10 mouse cellular contexts compared by ENCODE assay signal in the genomic region with DNA sequence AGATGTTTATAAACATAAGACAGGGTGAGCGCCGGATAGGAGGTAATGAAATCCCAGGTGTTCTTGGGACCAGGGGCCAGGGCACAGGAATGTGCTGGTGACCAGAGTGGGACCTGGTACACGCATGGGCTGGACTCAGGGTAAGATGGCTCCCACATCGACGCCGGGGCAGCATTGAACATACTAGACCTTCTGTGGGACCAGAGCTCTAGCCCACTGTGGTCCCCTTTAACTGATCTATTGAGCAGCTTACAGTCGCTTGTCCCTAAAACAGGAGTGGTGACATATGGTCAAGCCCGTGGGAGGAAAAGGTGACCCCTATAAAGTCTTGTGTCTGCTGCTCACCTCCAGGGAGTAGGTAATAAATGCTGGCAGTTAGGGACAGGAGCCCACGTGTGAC.
A peak's percentile ranks its signal among the peaks of the same experiment; 100 is the strongest.
DNase-seq lines count a peak whose midpoint lies in the region; ATAC-seq and TF ChIP-seq lines count a peak whose summit lies in the region.
"Had no signal": no experiment of that assay in that cellular context is flagged by ENCODE, and none has a peak within 500 bp of the region (broad histone marks: within the 10 kb centered on the region; RNA-seq: fewer than 3 reads in every experiment).

No protein-coding gene starts in this region.

- H3K36me3 ChIP-seq in kidney, embryonic 14.5 days (ENCODE audit: control insufficient read depth, insufficient read depth, low read length), result no peaks in the 10 kb centered on the region
- peaks cover 3% of the 10 kb centered on the region; the same call in 1 of the 2 replicates for H3K36me3 ChIP-seq in embryonic facial prominence, embryonic 10.5 days (replicated peaks)
- H3K36me3 ChIP-seq in heart, embryonic 15.5 days, result no peaks in the 10 kb centered on the region
- H3K36me3 ChIP-seq in liver, embryonic 11.5 days (ENCODE audit: control insufficient read depth, insufficient read depth, low read length), result no peaks in the 10 kb centered on the region

- no peak for ATAC-seq in kidney, embryonic 14.5 days (ENCODE audit: low FRiP score, low TSS enrichment)
- no peak for ATAC-seq in heart, embryonic 15.5 days (replicated peaks; ENCODE audit: insufficient number of reproducible peaks, insufficient read depth, low FRiP score, low read depth)
- no peak for ATAC-seq in liver, embryonic 11.5 days (replicated peaks; ENCODE audit: low FRiP score)

- 69% methylated on average over 9 of the region's 9 CpGs for WGBS in kidney, embryonic 14.5 days
- WGBS in embryonic facial prominence, embryonic 10.5 days, result 86% methylated on average over 9 of the region's 9 CpGs
- WGBS in heart, embryonic 15.5 days, result 81% methylated on average over 9 of the region's 9 CpGs
- 77% methylated on average over 9 of the region's 9 CpGs for WGBS in liver, embryonic 11.5 days
- WGBS in cerebellum, adult 2 months, result 74% methylated on average over 9 of the region's 9 CpGs

- no peak overlapping the region for H3K9ac ChIP-seq in kidney, embryonic 14.5 days (ENCODE audit: low read depth, low read length)
- H3K9ac ChIP-seq in heart, embryonic 15.5 days, result peak overlapping the region; percentile 35
- H3K9ac ChIP-seq in liver, embryonic 11.5 days (ENCODE audit: low read depth, low read length), result no peak overlapping the region

- H3K9me3 ChIP-seq in kidney, embryonic 14.5 days (ENCODE audit: control insufficient read depth, low read length), result no peaks in the 10 kb centered on the region
- no peaks in the 10 kb centered on the region for H3K9me3 ChIP-seq in embryonic facial prominence, embryonic 10.5 days
- no peaks in the 10 kb centered on the region for H3K9me3 ChIP-seq in heart, embryonic 15.5 days (replicated peaks)
- H3K9me3 ChIP-seq in liver, embryonic 11.5 days (ENCODE audit: control insufficient read depth, low read length), result no peaks in the 10 kb centered on the region

- no peaks in the 10 kb centered on the region for H3K27me3 ChIP-seq in kidney, embryonic 14.5 days (ENCODE audit: control insufficient read depth, insufficient read depth, low read length)
- no peaks in the 10 kb centered on the region for H3K27me3 ChIP-seq in embryonic facial prominence, embryonic 10.5 days (replicated peaks; ENCODE audit: low read depth, poor library complexity, severe bottlenecking)
- H3K27me3 ChIP-seq in heart, embryonic 15.5 days, result peaks cover 27% of the 10 kb centered on the region
- H3K27me3 ChIP-seq in liver, embryonic 11.5 days (replicated peaks; ENCODE audit: control insufficient read depth, insufficient read depth, low read length), result 0 out of 2 replicates have a peak, but pooled peaks cover 2% of the 10 kb centered on the region
- H3K27me3 ChIP-seq in cerebellum, adult 2 months (ENCODE audit: control insufficient read depth, insufficient read depth, low read length), result no peaks in the 10 kb centered on the region

- 0 out of 2 replicates have a peak overlapping the region, but pooled peaks have one; percentile 1 for H3K27ac ChIP-seq in kidney, embryonic 14.5 days (ENCODE audit: low read depth, low read length)
- peak overlapping the region; percentile 83 for H3K27ac ChIP-seq in embryonic facial prominence, embryonic 10.5 days (replicated peaks)
- peak overlapping the region; percentile 85 for H3K27ac ChIP-seq in heart, embryonic 15.5 days
- no peak overlapping the region for H3K27ac ChIP-seq in liver, embryonic 11.5 days (ENCODE audit: low read depth, low read length)
- H3K27ac ChIP-seq in cerebellum, adult 2 months (ENCODE audit: insufficient read depth, low read length), result no peak overlapping the region

- no peak overlapping the region; the same call in 1 of the 2 replicates for H3K4me2 ChIP-seq in kidney, embryonic 14.5 days (replicated peaks; ENCODE audit: low read depth, low read length)
- peak overlapping the region; percentile 54 for H3K4me2 ChIP-seq in heart, embryonic 15.5 days
- peak overlapping the region; percentile 34 for H3K4me2 ChIP-seq in liver, embryonic 11.5 days

- peaks cover 42% of the 10 kb centered on the region for H3K4me1 ChIP-seq in kidney, embryonic 14.5 days (ENCODE audit: control insufficient read depth, insufficient read depth, low read length)
- peaks cover 72% of the 10 kb centered on the region for H3K4me1 ChIP-seq in embryonic facial prominence, embryonic 10.5 days
- peaks cover 38% of the 10 kb centered on the region for H3K4me1 ChIP-seq in heart, embryonic 15.5 days (replicated peaks)
- peaks cover 18% of the 10 kb centered on the region for H3K4me1 ChIP-seq in liver, embryonic 11.5 days (replicated peaks; ENCODE audit: control insufficient read depth, insufficient read depth, low read length)
- H3K4me1 ChIP-seq in cerebellum, adult 2 months (ENCODE audit: control insufficient read depth, insufficient read depth, low read length), result peaks cover 27% of the 10 kb centered on the region

- no peak for TF ChIP-seq POLR2A in cerebellum, adult 2 months (IDR thresholded peaks at IDR 0.05; ENCODE audit: borderline replicate concordance, insufficient read depth, low read length)

- no peak for DNase-seq in kidney, adult 9 months
- no peak for DNase-seq in embryonic facial prominence, embryonic 10.5 days (ENCODE audit: low spot score)
- no peak for DNase-seq in liver, embryonic 11.5 days (ENCODE audit: low spot score)
- no peak for DNase-seq in cerebellum, adult 2 months
- DNase-seq in thymus, postnatal 4 days, result no peak
- DNase-seq in urinary bladder, adult 2 months (ENCODE audit: low spot score), result no peak
- DNase-seq: cerebellum, adult 9-11 months; kidney, adult 8-10 months had no signal

- H3K4me3 ChIP-seq in kidney, embryonic 14.5 days (ENCODE audit: low read length), result peak overlapping the region; percentile 9; the same call in 1 of the 2 replicates
- H3K4me3 ChIP-seq in embryonic facial prominence, embryonic 10.5 days, result peak overlapping the region; percentile 20; the same call in 1 of the 2 replicates
- H3K4me3 ChIP-seq in heart, embryonic 15.5 days, result peak overlapping the region; percentile 46
- H3K4me3 ChIP-seq in liver, embryonic 11.5 days (ENCODE audit: low read depth, low read length), result no peak overlapping the region
- H3K4me3 ChIP-seq in cerebellum, adult 2 months (replicated peaks; ENCODE audit: insufficient read depth, low read depth, low read length), result no peak overlapping the region

- no peak for TF ChIP-seq CTCF in cerebellum, adult 2 months (IDR thresholded peaks at IDR 0.05; ENCODE audit: borderline replicate concordance, insufficient read depth, low read depth, low read length)

Comparison
In these comparisons a context has a peak if more than half of its experiments do, and no peak if none do; other contexts are left out.
1. H3K27ac ChIP-seq: peak in kidney, embryonic 14.5 days (single experiment), embryonic facial prominence, embryonic 10.5 days (single experiment) and heart, embryonic 15.5 days (single experiment); none in liver, embryonic 11.5 days (single experiment) and cerebellum, adult 2 months (single experiment).
2. H3K4me3 ChIP-seq: peak in kidney, embryonic 14.5 days (single experiment), embryonic facial prominence, embryonic 10.5 days (single experiment) and heart, embryonic 15.5 days (single experiment); none in liver, embryonic 11.5 days (single experiment) and cerebellum, adult 2 months (single experiment).